Mouse (Mus musculus) ovary, postnatal 10 days (tissue): ENCODE data around the gene Mcoln3.

ENCODE experiments used
- DNase-seq: peaks from one replicate; pipeline ENCODE4 v3.0.0; 2022; ENCODE audit warnings: low spot score

Mcoln3 gene

GRCm38 (mm10) chr3:146135417-146135816, 18.2 kb downstream of the Mcoln3 start:
- no peak for DNase-seq

DNA sequence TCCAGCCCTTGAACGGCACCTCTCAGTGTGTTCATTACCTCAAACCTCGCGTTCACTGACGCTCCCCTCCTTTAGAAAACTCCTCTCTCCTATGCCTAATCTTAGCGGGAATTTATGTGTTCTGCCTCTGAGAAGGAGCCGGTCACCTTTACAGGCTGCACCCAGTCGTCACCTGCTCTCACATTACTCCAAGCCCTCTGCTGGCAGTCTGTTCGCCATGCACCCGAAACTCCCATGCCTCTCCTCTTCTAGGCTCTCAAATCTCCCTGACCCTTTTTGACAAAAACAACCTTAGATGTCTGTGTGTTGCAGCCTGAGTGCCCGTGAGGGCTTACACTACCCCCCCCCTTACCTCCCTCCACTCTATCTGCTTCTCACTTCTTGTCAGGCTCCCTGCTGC, 19.2 kb downstream of the Mcoln3 start:
- no peak for DNase-seq

GRCm38 (mm10) chr3:146140276-146140675, 23.0 kb downstream of the Mcoln3 start:
- DNase-seq, result no peak

DNA sequence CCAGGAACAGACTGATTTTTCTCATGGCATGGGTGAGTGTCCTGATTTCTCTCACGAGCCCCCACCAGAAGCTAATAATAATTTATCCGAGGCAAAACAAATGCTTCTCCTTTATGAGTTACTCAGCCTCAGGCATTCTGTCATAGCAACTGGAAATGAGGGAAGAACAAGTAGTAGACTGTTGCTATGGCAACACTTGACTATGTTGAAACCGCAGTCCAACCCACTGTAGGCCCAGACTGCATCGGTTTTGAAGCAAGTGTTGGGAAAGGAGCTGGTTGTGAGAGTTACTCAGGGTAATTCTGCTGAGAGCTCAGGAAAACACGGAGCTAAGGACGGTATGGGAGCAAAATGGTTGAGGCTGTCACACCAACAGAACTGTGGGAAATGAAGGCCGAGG, 25.3 kb downstream of the Mcoln3 start:
- no peak for DNase-seq

GRCm38 (mm10) chr3:146145501-146145900, 28.3 kb downstream of the Mcoln3 start:
- DNase-seq, result no peak

GRCm38 (mm10) chr3:146146131-146146530, 28.9 kb downstream of the Mcoln3 start:
- no peak for DNase-seq

DNA sequence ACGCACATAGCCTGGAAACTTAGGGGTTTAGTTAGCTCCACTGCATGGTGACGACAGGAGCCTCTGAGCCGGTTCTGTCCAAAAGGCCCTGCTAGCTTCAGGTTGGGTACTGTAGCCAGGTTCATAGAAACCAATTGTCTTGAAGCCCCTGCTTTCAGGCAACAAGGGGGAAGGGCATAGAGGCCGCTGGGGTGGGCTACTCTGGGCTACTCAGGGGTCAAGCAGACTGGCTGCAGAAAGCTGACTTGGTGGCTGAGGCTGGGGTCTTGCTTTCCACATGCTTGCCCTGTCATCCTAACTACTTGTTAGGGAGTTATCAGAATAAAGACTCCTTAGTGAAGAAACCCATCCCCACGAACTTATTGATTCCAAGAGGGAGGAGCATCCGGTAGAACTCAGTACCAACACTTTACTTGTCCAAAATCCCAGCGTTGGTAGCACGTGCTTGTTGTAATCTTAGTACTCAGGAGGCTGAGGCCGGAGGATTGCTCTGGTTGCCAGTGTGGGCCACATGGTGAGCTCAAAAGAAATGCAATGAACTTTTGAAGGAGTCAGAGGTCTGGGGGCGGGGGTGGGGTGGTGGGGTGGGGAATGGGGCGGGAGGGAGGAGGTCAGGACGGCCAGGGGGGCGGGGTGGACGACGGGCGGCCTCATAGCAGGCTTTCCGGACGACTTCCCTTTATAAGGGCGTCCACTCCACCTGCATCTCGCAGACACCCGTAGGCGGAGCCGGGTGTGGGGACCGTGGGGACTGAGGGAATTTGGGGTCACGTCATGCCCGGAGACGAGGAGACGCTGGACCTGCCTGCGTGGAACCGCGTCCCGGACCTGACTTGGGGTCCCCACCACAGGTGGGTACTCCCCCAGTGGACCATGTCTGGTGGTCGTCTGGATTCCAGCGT, 32.2 kb downstream of the Mcoln3 start, which contains the start of gene Mcoln2:
Mcoln2 (plus strand) TSS at position 678 of the 902 bp plus-strand sequence.
- DNase-seq, result no peak

- no peak for DNase-seq
Observed at GRCm38 (mm10) chr3:146150058-146150400, 32.8 kb downstream of the Mcoln3 start.

GRCm38 (mm10) chr3:146150560-146150959, 33.3 kb downstream of the Mcoln3 start:
- DNase-seq, result no peak

- DNase-seq, result no peak
Observed at GRCm38 (mm10) chr3:146151328-146151727, 34.1 kb downstream of the Mcoln3 start.

DNA sequence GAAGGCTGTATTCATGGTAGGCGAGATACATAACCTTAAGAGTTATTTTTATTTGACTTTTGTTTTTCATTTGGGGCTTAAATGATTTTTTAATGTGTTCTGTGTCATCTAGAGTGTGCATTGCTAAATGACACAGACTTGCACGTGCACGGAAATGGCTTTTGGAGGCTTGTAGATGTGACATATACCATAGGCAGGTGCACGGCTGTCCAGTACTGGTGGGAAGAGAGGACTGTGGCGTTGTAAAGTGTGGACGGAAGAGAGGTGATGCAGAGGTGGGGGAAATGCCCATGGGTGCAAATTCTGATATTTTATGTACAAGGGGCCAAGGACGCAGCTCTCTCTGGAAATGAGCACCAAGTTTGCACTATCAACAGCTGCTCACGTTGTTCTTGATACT, 34.5 kb downstream of the Mcoln3 start:
- no peak for DNase-seq

GRCm38 (mm10) chr3:146152348-146152747, 35.1 kb downstream of the Mcoln3 start:
- DNase-seq, result no peak

DNA sequence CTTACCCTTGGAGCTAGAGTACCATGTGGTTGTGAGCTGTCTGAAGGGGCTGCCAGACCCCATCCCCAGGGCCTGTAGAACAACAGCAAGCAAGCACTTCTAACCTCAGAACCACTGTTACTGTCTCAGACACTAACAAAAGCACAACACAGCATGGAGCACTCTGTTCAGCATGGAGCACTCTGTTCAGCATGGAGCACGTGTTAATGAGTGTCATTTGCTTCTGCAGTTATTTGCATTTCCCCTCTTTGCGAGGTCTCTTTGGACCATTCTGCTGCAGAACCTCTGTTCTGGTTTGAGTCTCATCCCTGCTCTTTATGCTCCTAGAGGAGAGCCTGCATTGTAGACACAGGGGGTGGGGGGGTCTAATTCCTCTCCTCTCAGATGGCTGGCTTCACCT, 35.7 kb downstream of the Mcoln3 start:
- no peak for DNase-seq

GRCm38 (mm10) chr3:146153862-146154611, 36.8 kb downstream of the Mcoln3 start:
- no peak for DNase-seq

DNA sequence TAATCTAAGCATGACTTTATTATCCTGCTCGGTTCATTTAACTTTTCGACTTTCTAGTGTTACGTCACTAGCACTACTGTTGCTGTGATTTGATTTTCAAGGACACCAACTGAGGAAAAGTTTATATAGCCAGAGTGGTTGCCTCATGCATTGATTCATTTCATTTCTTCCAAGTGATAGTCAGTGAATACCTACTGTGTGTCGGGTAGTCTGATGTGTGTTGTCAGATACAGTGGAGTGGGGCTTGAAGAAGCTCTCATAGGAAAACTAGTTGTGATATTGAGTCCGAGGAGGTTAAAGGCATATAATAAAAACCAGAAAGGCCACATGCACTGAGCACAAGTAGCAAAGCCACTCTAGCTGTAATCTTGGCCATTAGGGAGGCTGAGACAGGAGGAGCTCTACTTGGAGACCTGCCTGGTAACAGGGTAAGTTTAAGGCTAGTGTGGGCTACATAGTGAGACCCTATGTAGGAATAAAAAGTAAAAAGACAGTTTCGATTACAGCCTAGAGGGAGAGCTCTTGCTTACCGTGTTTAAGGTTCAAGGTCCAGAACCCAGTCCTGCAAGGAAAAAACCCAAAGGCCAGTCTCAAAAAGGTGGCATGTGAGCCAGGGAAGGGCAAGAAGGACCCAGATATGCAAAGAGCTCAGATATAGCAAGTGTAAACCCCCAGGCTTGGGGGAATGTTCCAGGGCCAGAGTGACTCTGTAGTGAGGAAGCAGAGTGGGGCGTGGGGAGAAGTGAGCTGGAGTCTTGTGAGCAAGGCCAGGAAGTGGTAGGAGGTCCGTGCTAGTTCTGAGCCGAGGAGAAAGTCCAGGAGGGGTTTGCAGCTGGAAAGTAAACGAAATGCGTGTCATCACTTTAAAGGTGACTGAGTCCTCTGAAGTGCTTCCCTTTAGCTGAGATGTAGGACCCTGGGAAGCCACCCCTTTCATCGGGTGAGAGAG, 38.7 kb downstream of the Mcoln3 start:
- DNase-seq, result no peak

DNA sequence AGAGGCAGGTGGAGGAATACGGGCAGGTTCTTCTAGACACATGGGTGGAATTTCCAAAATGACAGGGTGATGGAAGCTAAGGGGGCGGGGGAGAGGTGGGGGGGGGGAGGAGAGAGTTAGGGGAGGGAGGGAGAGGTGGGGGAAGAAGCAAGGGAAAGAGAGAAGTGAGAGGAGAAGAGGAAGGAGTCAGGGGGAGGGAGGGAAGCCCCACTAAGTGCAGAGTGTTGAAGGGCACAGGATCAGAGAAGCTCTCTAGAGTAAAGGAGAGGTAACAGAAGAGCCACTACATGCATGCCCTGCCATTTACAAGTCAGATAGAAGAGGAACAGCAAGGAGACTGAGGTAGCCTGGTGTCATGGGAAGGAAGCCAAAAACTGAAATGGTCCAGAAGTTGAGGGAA, 39.6 kb downstream of the Mcoln3 start:
- no peak for DNase-seq

- no peak for DNase-seq
Observed at GRCm38 (mm10) chr3:146158039-146158438, 40.8 kb downstream of the Mcoln3 start.

DNA sequence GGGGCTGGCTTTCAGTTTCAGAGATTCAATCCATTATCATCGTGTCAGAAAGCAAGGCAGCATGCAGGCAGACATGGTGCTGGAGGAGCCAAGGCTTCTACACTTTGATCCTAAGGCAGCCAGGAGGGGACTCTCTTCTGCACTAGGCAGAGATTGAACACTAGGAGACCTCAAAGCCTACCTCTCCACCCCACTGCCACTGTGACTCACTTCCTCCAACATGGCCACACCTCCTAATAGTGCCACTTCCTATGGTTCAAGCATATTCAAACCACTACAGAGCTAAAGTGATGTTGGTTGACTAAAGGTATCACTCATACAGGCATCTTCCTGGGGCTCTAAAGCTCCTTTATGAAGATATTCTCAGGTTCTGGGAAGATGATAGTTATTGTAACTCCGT, 42.1 kb downstream of the Mcoln3 start:
- no peak for DNase-seq

- no peak for DNase-seq
Observed at GRCm38 (mm10) chr3:146162197-146162596, 44.9 kb downstream of the Mcoln3 start.

- DNase-seq, result no peak
Observed at GRCm38 (mm10) chr3:146169356-146169755, 52.1 kb downstream of the Mcoln3 start.

GRCm38 (mm10) chr3:146173030-146173429, 55.8 kb downstream of the Mcoln3 start:
- no peak for DNase-seq

GRCm38 (mm10) chr3:146174215-146174614, 57.0 kb downstream of the Mcoln3 start:
- DNase-seq, result no peak
